Mouse (Mus musculus): Measurements from ENCODE around the gene Gna12.

- TF ChIP-seq CTCF (conservative IDR thresholded peaks at IDR 0.05; ENCODE audit: low read length) (no peak), NANOG (IDR thresholded peaks at IDR 0.05; ENCODE audit: borderline replicate concordance, low read length) (no peak)
Observed at GRCm38 (mm10) chr5:140731040-140731797, 99.0 kb downstream of the Gna12 start.
